Mouse (Mus musculus): ENCODE measurements around the gene Zbtb40.

Zbtb40 gene

GRCm38 (mm10) chr4:137048550-137049032 is at the start of gene Zbtb40:
Zbtb40 (minus strand) TSS chr4:137048801.
- DNase-seq, result peak; percentile 96

GRCm38 (mm10) chr4:137097984-137098327 is 49.4 kb upstream of the Zbtb40 start:
- no peak for DNase-seq

GRCm38 (mm10) chr4:137097246-137097983 is 48.8 kb upstream of the Zbtb40 start:
- DNase-seq, result no peak

GRCm38 (mm10) chr4:137096353-137096752 is 47.8 kb upstream of the Zbtb40 start:
- no peak for DNase-seq

GRCm38 (mm10) chr4:137085083-137085810 is 36.6 kb upstream of the Zbtb40 start:
- no peak for DNase-seq

- no peak for DNase-seq
Observed at GRCm38 (mm10) chr4:137082866-137083265, 34.3 kb upstream of the Zbtb40 start.

- no peak for DNase-seq
Observed at GRCm38 (mm10) chr4:137081401-137081800, 32.8 kb upstream of the Zbtb40 start.

- no peak for DNase-seq
Observed at GRCm38 (mm10) chr4:137077216-137077615, 28.6 kb upstream of the Zbtb40 start.

- no peak for DNase-seq
Observed at GRCm38 (mm10) chr4:137071204-137071603, 22.6 kb upstream of the Zbtb40 start.

GRCm38 (mm10) chr4:137068491-137068890 is 19.9 kb upstream of the Zbtb40 start:
- DNase-seq, result no peak

- no peak for DNase-seq
Observed at GRCm38 (mm10) chr4:137065846-137066245, 17.2 kb upstream of the Zbtb40 start.

GRCm38 (mm10) chr4:137054932-137055331 is 6.3 kb upstream of the Zbtb40 start:
- no peak for DNase-seq

GRCm38 (mm10) chr4:137053810-137054209 is 5.2 kb upstream of the Zbtb40 start:
- DNase-seq, result no peak

- DNase-seq, result no peak
Observed at GRCm38 (mm10) chr4:137047840-137048549, 606 bp downstream of the Zbtb40 start.

- no peak for DNase-seq
Observed at GRCm38 (mm10) chr4:137046110-137046509, 2.5 kb downstream of the Zbtb40 start.

- DNase-seq, result no peak
Observed at GRCm38 (mm10) chr4:137044516-137044915, 4.1 kb downstream of the Zbtb40 start.

GRCm38 (mm10) chr4:137043799-137044198 is 4.8 kb downstream of the Zbtb40 start:
- no peak for DNase-seq

- DNase-seq, result no peak
Observed at GRCm38 (mm10) chr4:137042039-137042438, 6.6 kb downstream of the Zbtb40 start.

GRCm38 (mm10) chr4:137041161-137041621 is 7.4 kb downstream of the Zbtb40 start:
- no peak for DNase-seq

- DNase-seq, result no peak
Observed at GRCm38 (mm10) chr4:137039441-137039840, 9.2 kb downstream of the Zbtb40 start.

- no peak for DNase-seq
Observed at GRCm38 (mm10) chr4:137038501-137038900, 10.1 kb downstream of the Zbtb40 start.

- DNase-seq, result no peak
Observed at GRCm38 (mm10) chr4:137038096-137038495, 10.5 kb downstream of the Zbtb40 start.

GRCm38 (mm10) chr4:137033115-137033887 is 15.3 kb downstream of the Zbtb40 start:
- no peak for DNase-seq

Measured in layer of hippocampus, adult 9-11 months (tissue).